Mouse (Mus musculus): ENCODE measurements at regions not wholly inside any gene's neighbourhood (a gene's known extent, or its start where the extent isn't known, plus 50 kb on each side); places are given as distances from the start of the nearest gene placed in this dataset.
"Not testable (repeated sequence)": the region's sequence is repeated elsewhere in the genome, so short reads cannot be mapped to it uniquely, and the experiment has no call there.

DNA sequence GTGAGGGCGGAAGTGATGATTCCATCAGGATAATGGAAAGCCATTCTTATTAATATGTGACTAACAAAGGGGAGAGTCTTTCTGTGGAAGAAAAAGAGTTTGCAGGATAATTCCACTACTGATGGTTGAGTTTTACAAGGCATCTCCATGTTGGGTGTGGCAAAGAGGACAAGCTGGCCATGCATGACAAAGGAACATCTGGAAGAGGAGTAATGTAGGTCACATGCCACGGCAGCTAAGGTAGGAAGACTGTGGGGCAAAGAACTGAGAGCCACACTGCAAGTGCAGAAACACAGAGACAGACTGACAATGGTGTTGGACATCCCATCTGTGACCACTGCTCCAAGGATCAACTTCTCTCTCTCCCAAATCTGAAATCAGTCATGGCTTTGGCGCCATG lies 196.4 kb upstream of the Gdi2 start:
- no peak overlapping the region for H3K4me2 ChIP-seq (ENCODE audit: low read length)

DNA sequence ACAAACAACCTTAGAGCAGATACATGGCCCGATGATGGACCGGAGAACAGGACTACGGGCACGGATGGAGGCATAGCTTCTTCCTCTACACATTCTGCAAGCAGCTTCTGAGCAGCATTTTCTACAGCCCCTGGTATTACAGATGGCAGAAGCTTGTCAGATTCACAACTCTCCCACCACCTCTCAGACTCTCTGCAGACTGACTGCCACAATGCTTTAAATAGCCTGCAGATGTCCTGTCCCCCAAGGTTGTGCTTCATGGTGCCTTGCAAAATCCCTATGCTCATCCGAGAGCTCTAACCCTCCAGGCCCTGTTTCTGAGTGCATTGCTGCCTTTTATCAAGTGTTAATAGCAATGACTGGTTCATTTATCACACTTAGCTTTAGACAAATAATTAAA lies 194.3 kb upstream of the Gdi2 start:
- Histone ChIP-seq H3K4me1 (ENCODE audit: control insufficient read depth in 2 of 2, insufficient read depth in 2 of 2, low read length in 2 of 2) (no peaks in the 10 kb centered on the region), H3K4me3 (ENCODE audit: control insufficient read depth in 1 of 2, insufficient read depth in 1 of 2, low read depth in 1 of 2, low read length in 2 of 2) (no peak overlapping the region), H3K9ac (ENCODE audit: low read length) (no peak overlapping the region), H3K27ac (replicated peaks in 1 of 2; ENCODE audit: control insufficient read depth in 1 of 2, insufficient read depth in 1 of 2, low read depth in 2 of 2, low read length in 2 of 2) (no peak overlapping the region), H3K27me3 (ENCODE audit: control insufficient read depth, insufficient read depth, low read length) (no peaks in the 10 kb centered on the region), H3K4me2 (ENCODE audit: low read length) (no peak overlapping the region), H3K36me3 (ENCODE audit: control insufficient read depth, insufficient read depth, low read length) (no peaks in the 10 kb centered on the region), H3K9me3 (ENCODE audit: control insufficient read depth, low read length) (peaks cover 11% of the 10 kb centered on the region)
- WGBS, result 88% methylated on average over 5 of the region's 5 CpGs
- ATAC-seq (ENCODE audit: insufficient number of reproducible peaks, insufficient read depth, low FRiP score, low read depth), result no peak

More for the DNA sequence above, 196.4 kb upstream of the Gdi2 start:
- H3K4me3 ChIP-seq (ENCODE audit: control insufficient read depth in 1 of 2, insufficient read depth in 1 of 2, low read depth in 1 of 2, low read length in 2 of 2), result no peak overlapping the region
- no peaks in the 10 kb centered on the region for H3K27me3 ChIP-seq (ENCODE audit: control insufficient read depth, insufficient read depth, low read length)
- 67% methylated on average over 3 of the region's 3 CpGs for WGBS
- H3K27ac ChIP-seq (replicated peaks in 1 of 2; ENCODE audit: control insufficient read depth in 1 of 2, insufficient read depth in 1 of 2, low read depth in 2 of 2, low read length in 2 of 2), result no peak overlapping the region
- no peaks in the 10 kb centered on the region for H3K4me1 ChIP-seq (ENCODE audit: control insufficient read depth in 2 of 2, insufficient read depth in 2 of 2, low read length in 2 of 2)
- no peak for ATAC-seq (ENCODE audit: insufficient number of reproducible peaks, insufficient read depth, low FRiP score, low read depth)
- no peak overlapping the region for H3K9ac ChIP-seq (ENCODE audit: low read length)
- peaks cover 16% of the 10 kb centered on the region for H3K9me3 ChIP-seq (ENCODE audit: control insufficient read depth, low read length)
- H3K36me3 ChIP-seq (ENCODE audit: control insufficient read depth, insufficient read depth, low read length), result no peaks in the 10 kb centered on the region

DNA sequence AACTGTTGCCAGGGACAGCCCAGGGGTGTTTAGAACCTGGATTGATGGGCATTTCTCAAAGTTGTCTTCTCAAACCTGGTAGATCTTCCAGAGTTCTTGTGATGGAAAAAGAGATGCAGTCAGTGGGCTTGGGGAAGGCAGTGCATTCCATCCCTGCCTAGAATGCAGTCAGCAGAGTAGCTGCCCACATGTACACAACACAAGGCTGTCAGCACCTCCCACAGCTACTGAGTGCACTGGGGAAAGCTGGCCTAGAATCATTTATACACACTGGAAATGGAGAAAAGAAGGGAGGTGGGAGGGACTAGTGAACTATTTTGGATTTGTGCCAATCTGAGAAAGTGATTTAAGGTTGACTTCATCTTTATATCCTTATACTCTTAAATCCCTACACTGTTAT lies 183.0 kb upstream of the Gdi2 start:
- H3K27ac ChIP-seq (replicated peaks in 1 of 2; ENCODE audit: control insufficient read depth in 1 of 2, insufficient read depth in 1 of 2, low read depth in 2 of 2, low read length in 2 of 2); H3K36me3 ChIP-seq (ENCODE audit: control insufficient read depth, insufficient read depth, low read length); H3K9me3 ChIP-seq (ENCODE audit: control insufficient read depth, low read length); H3K4me2 ChIP-seq (ENCODE audit: low read length); H3K9ac ChIP-seq (ENCODE audit: low read length); ATAC-seq (ENCODE audit: insufficient number of reproducible peaks, insufficient read depth, low FRiP score, low read depth); H3K4me3 ChIP-seq (ENCODE audit: control insufficient read depth in 1 of 2, insufficient read depth in 1 of 2, low read depth in 1 of 2, low read length in 2 of 2): not testable (repeated sequence)
- Histone ChIP-seq H3K4me1 (ENCODE audit: control insufficient read depth in 2 of 2, insufficient read depth in 2 of 2, low read length in 2 of 2) (peaks cover 2 to 17% of the 10 kb centered on the region in 2 experiments; a peak in 3 of 4 replicates), H3K27me3 (ENCODE audit: control insufficient read depth, insufficient read depth, low read length) (peaks cover 25% of the 10 kb centered on the region)

DNA sequence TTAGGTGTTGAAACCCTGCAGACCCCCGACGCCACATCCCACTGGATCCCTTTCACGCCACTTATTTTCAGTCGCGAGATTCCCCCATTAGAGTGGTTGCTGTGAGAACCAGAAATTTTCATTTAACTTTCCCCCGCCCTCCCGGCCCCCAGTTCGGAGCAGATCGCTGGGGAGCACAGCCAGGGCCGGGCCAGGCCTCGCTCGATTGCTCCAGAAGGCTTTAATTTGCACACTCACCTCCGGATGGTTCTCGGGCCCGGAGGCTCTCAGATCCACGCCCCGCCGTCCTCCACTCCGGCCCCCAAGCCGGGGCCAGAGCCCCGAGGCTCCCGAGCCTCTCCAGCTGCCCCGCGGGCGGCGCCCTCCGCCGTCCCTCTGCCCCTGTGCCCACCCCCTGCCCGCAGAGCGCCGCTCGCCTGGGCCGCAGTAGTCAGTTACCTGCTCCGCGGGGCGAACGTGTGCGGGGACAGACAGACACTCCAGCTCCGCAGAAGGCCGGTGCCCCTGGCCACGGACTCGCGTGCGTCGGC lies 179.7 kb upstream of the Gdi2 start:
- ATAC-seq (ENCODE audit: insufficient number of reproducible peaks, insufficient read depth, low FRiP score, low read depth), result no peak
- no peak overlapping the region for H3K27ac ChIP-seq (replicated peaks in 1 of 2; ENCODE audit: control insufficient read depth in 1 of 2, insufficient read depth in 1 of 2, low read depth in 2 of 2, low read length in 2 of 2)

DNA sequence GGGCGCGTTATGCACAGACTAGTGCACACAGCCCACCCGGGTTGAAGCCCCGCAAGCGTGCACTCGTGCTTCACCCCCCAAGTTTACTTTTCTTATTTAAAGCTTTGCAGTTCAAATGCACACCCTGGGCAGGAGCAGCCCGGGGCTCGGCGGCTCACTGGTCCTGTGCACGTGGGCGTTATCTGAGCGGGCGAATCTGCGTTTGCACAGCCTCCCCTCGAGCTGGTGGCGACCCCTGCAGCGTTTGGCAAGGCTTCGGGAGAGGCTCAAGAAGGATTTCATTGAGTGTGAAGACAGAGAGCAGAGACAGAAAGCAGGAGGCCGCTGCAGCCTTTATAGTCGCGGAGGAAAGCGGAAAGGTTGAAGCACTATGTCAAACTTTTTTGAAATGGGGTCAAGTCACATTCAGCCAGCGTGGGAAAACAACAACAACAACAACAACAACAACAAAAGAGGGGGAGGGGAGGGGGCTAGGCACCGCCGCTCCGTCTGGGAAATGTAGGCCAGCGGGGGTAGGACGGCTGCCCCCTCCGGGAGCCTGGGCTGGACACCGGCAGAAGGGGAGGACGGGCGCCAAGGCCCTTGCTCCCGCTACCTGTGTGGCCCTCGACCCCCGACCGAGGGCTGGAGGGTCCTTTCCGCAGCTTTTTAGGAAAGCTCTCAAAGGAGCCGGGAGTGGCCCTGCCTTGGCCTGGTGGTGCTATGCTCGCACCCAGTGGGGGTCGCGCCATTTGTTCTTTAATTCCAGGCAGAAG lies 178.7 kb upstream of the Gdi2 start:
- ATAC-seq (ENCODE audit: insufficient number of reproducible peaks, insufficient read depth, low FRiP score, low read depth), result no peak

More for the DNA sequence above, 179.7 kb upstream of the Gdi2 start:
- WGBS, result 2% methylated on average over 42 of the region's 45 CpGs
- Histone ChIP-seq H3K9me3 (ENCODE audit: control insufficient read depth, low read length) (no peaks in the 10 kb centered on the region), H3K27me3 (ENCODE audit: control insufficient read depth, insufficient read depth, low read length) (peaks cover 30% of the 10 kb centered on the region), H3K4me1 (ENCODE audit: control insufficient read depth in 2 of 2, insufficient read depth in 2 of 2, low read length in 2 of 2) (peaks cover 2 to 17% of the 10 kb centered on the region in 2 experiments; a peak in 3 of 4 replicates), H3K9ac (ENCODE audit: low read length) (no peak overlapping the region), H3K4me2 (ENCODE audit: low read length) (peak overlapping the region; percentile 99), H3K36me3 (ENCODE audit: control insufficient read depth, insufficient read depth, low read length) (no peaks in the 10 kb centered on the region), H3K4me3 (ENCODE audit: control insufficient read depth in 1 of 2, insufficient read depth in 1 of 2, low read depth in 1 of 2, low read length in 2 of 2) (peak overlapping the region; percentile 49 to 60)

DNA sequence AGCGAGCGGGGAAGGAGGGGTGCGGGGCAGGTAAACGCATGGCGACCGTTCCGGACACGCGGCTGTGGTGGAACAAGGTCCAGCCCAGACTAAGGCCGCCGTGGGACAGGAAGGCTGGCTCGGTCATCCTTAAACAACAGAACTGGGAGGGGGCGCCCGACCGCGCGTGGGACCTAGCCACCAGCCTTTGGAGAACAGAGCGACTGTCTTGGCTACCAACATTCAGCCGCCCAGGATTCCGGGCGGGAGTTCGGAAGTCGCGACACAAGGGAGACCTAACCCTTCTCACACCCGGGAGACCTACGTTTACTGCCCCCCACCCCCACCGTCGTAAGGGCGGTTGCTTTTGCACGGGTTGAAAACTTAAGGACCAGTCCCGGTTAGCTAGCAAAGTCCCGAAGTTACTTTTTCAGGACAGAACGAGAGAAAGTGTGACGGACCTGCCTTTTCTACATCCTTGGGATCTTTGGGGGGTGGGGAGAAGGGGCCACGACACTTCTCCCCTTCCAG lies 178.1 kb upstream of the Gdi2 start:
- Histone ChIP-seq H3K4me3 (ENCODE audit: control insufficient read depth in 1 of 2, insufficient read depth in 1 of 2, low read depth in 1 of 2, low read length in 2 of 2) (peak overlapping the region; percentile 49 to 60), H3K27me3 (ENCODE audit: control insufficient read depth, insufficient read depth, low read length) (peaks cover 30% of the 10 kb centered on the region), H3K4me1 (ENCODE audit: control insufficient read depth in 2 of 2, insufficient read depth in 2 of 2, low read length in 2 of 2) (peaks cover 2 to 17% of the 10 kb centered on the region in 2 experiments; a peak in 3 of 4 replicates), H3K4me2 (ENCODE audit: low read length) (peak overlapping the region; percentile 99), H3K9ac (ENCODE audit: low read length) (peak overlapping the region; percentile 60; the same call in 1 of the 2 replicates)
- ATAC-seq (ENCODE audit: insufficient number of reproducible peaks, insufficient read depth, low FRiP score, low read depth); H3K36me3 ChIP-seq (ENCODE audit: control insufficient read depth, insufficient read depth, low read length); H3K27ac ChIP-seq (replicated peaks in 1 of 2; ENCODE audit: control insufficient read depth in 1 of 2, insufficient read depth in 1 of 2, low read depth in 2 of 2, low read length in 2 of 2); H3K9me3 ChIP-seq (ENCODE audit: control insufficient read depth, low read length): not testable (repeated sequence)
- under 1% methylated on average over 35 of the region's 35 CpGs for WGBS

More for the DNA sequence above, 178.7 kb upstream of the Gdi2 start:
- no peaks in the 10 kb centered on the region for H3K9me3 ChIP-seq (ENCODE audit: control insufficient read depth, low read length)
- peaks cover 30% of the 10 kb centered on the region for H3K27me3 ChIP-seq (ENCODE audit: control insufficient read depth, insufficient read depth, low read length)
- peak overlapping the region; percentile 99 for H3K4me2 ChIP-seq (ENCODE audit: low read length)
- no peak overlapping the region for H3K27ac ChIP-seq (replicated peaks in 1 of 2; ENCODE audit: control insufficient read depth in 1 of 2, insufficient read depth in 1 of 2, low read depth in 2 of 2, low read length in 2 of 2)
- H3K9ac ChIP-seq (ENCODE audit: low read length), result peak overlapping the region; percentile 34; the same call in 1 of the 2 replicates
- H3K4me1 ChIP-seq (ENCODE audit: control insufficient read depth in 2 of 2, insufficient read depth in 2 of 2, low read length in 2 of 2), result peaks cover 2 to 17% of the 10 kb centered on the region in 2 experiments; a peak in 3 of 4 replicates
- WGBS, result under 1% methylated on average over 41 of the region's 41 CpGs
- peak overlapping the region; percentile 49 to 60 for H3K4me3 ChIP-seq (ENCODE audit: control insufficient read depth in 1 of 2, insufficient read depth in 1 of 2, low read depth in 1 of 2, low read length in 2 of 2)
- H3K36me3 ChIP-seq (ENCODE audit: control insufficient read depth, insufficient read depth, low read length), result no peaks in the 10 kb centered on the region

DNA sequence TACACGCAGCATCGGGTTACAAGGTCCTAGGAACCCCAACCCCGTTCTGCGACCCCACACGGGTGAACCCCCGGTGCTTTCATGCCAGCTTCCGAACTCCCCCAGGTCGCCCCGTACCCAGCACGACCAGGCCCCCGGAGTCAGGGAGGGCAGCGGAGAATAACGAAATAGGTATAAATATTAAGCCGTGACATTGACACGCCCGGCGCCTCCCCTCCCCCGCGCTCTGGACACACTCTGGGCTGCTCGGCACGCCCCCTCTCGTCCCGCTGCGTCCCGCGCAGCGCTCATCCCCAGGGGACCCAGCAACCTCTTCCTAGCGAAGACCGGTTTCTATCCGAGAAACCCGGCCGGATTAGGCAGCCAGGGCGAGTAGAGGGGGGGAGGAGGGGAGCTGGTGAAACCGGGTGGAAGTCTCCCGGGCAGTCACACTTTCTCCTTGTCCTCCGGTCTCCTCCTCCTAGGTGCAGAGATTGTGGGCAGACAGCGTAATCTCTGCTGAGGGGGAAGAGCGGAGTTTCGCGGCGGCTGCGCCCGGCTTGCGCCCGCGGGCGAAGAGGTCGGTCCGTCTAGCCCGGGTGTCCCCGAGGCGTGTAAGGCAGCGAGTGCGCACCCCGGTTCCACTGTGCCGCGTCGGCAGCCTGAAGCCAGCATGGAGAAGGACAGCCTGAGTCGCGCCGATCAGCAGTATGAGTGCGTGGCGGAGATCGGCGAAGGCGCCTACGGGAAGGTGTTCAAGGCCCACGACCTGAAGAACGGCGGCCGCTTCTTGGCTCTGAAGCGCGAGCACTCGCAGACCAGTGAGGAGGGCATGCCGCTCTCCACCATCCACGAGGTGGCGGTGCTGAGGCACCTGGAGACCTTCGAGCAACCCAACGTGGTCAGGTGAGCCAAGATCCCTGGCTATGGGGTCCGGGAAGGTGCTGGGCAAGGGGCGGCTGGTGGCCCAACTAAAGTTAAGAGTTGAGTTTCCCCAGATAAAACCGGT lies 177.1 kb upstream of the Gdi2 start:
- Histone ChIP-seq H3K9me3 (ENCODE audit: control insufficient read depth, low read length) (no peaks in the 10 kb centered on the region), H3K27me3 (ENCODE audit: control insufficient read depth, insufficient read depth, low read length) (peaks cover 30% of the 10 kb centered on the region), H3K36me3 (ENCODE audit: control insufficient read depth, insufficient read depth, low read length) (no peaks in the 10 kb centered on the region), H3K4me1 (ENCODE audit: control insufficient read depth in 2 of 2, insufficient read depth in 2 of 2, low read length in 2 of 2) (peaks cover 2 to 17% of the 10 kb centered on the region in 2 experiments; a peak in 3 of 4 replicates), H3K27ac (replicated peaks in 1 of 2; ENCODE audit: control insufficient read depth in 1 of 2, insufficient read depth in 1 of 2, low read depth in 2 of 2, low read length in 2 of 2) (no peak overlapping the region), H3K9ac (ENCODE audit: low read length) (peak overlapping the region; percentile 60), H3K4me2 (ENCODE audit: low read length) (peak overlapping the region; percentile 99), H3K4me3 (ENCODE audit: control insufficient read depth in 1 of 2, insufficient read depth in 1 of 2, low read depth in 1 of 2, low read length in 2 of 2) (peak overlapping the region; percentile 49 to 60)
- ATAC-seq (ENCODE audit: insufficient number of reproducible peaks, insufficient read depth, low FRiP score, low read depth), result no peak; the same call in 1 of the 2 replicates
- 2% methylated on average over 80 of the region's 82 CpGs for WGBS
